Mouse (Mus musculus): ENCODE results near the gene Gm49416.
"Not testable (repeated sequence)": the region's sequence is repeated elsewhere in the genome, so short reads cannot be mapped to it uniquely, and the experiment has no call there.

The Gm49416 gene

GRCm38 (mm10) chr19:8880311-8881033 is 8.3 kb upstream of the Gm49416 start, which contains the start of gene Uqcc3:
Gene Uqcc3, minus strand, starts transcription at chr19:8880923.
- DNase-seq: peak; percentile 84 to 89

DNA sequence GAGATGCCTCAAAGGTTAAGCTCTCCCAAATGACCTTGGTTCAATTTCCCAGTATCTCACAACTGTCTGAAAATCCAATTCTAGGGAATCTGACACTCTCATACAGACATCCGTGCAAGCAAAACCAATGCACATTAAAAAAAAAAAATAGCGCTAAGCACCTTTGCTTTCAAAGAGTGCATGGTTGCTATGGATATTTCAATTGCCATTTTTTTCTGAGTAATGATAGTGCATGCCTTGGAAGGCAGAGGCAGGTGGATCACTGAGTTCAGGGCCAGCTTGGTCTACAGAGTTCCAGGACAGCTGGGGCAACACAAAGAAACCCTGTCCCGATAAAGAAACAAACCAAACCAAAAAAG is 7.7 kb upstream of the Gm49416 start:
- DNase-seq: no peak

DNA sequence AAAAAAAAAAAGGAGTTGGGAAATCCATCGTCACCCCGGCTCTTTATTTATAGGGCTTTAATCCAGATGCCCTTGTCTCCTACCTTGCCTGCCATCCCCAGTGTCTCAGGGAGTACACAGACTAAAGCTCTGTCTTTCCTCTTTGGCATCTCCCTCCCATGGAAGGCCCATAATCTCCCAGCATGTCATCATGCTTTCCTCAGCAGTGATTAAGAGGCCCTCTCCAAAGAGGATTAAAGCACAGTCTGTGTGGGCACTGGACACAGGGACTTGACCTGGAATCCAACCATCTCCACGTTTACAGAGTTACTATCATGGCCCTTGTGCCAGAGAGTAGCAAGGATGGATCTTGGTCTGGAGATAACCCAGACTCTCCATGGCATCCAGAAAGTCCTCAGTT is 5.1 kb upstream of the Gm49416 start, which contains the start of the genes Lbhd1 and Gm49403:
Gene Lbhd1, plus strand, starts transcription at position 117 of the 400 bp plus-strand sequence.
Gene Gm49403, plus strand, starts transcription at position 315 of the 400 bp plus-strand sequence.
- no peak for DNase-seq

GRCm38 (mm10) chr19:8886916-8887584 is 1.7 kb upstream of the Gm49416 start:
- no peak for DNase-seq

- DNase-seq: no peak
Observed at GRCm38 (mm10) chr19:8887585-8888463, 902 bp upstream of the Gm49416 start.

- DNase-seq: peak; percentile 68 to 79
Observed at GRCm38 (mm10) chr19:8892829-8893766, 4.4 kb downstream of the Gm49416 start, which contains the start of gene Ints5. Gene Ints5, plus strand, starts transcription at chr19:8893005.

GRCm38 (mm10) chr19:8895397-8895960 is 6.8 kb downstream of the Gm49416 start:
- no peak for DNase-seq

GRCm38 (mm10) chr19:8896231-8896630 is 7.5 kb downstream of the Gm49416 start:
- not testable (repeated sequence) for DNase-seq

GRCm38 (mm10) chr19:8897211-8897864 is 8.6 kb downstream of the Gm49416 start:
- peak in 1 of 2 experiments; percentile 31 for DNase-seq

DNA sequence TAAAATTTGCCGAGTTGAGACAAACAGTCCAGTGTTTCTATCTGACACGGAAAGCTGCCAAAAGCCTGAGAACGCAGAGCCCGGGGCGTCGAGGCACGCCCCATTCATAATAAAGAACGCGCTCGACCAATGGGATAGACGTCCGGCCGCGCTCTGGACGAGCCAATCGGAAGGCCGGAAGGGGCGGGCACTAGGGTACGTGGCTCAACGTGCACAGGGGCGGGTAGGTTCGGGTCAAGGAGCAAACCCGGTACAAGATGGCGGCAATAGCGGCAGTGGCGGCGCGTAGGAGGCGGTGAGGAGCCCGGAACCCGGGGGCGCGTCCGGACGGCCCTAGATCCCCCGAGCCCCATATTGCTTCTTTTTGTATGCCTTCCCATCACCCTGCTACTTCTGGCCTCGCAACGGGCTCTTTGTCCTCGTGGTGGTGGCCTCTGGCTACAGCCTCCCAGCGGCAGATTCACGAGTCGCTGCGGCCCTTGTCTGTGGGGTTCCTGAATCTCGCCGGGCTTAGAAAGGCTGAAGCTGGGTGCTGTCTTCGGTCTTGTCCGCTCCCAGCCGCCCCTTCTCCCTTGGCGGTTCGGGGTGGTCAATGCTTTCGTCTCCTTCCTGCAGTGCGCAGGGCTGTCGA is 9.3 kb downstream of the Gm49416 start, which contains the start of gene Ganab:
Gene Ganab, plus strand, starts transcription at position 207 of the 631 bp plus-strand sequence.
- peak; percentile 92 to 95 for DNase-seq

DNA sequence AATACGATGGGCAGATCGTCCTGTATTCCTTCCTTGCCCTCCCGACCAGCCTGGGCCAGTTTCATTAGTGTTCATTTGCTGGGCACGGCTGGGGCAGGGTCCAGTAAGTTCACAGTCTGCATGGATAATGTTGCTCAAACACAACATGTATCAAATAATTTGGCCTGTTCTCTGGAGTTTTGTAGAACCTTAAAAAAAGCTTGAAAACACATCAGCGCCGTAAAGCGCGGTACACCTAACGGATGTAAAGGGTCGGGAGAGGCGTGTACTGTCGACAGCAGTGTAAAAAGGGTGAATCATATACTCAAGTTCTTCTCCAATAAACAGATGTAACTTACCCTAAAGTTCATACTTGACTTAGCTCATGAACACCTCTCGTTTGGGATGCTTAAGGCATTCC is 9.8 kb downstream of the Gm49416 start:
- no peak for DNase-seq

GRCm38 (mm10) chr19:8899079-8899478 is 10.4 kb downstream of the Gm49416 start:
- DNase-seq: no peak

- DNase-seq: no peak
Observed at GRCm38 (mm10) chr19:8903412-8903811, 14.7 kb downstream of the Gm49416 start.

GRCm38 (mm10) chr19:8908531-8908930 is 19.8 kb downstream of the Gm49416 start:
- no peak for DNase-seq

GRCm38 (mm10) chr19:8911810-8912209 is 23.1 kb downstream of the Gm49416 start:
- no peak for DNase-seq

DNA sequence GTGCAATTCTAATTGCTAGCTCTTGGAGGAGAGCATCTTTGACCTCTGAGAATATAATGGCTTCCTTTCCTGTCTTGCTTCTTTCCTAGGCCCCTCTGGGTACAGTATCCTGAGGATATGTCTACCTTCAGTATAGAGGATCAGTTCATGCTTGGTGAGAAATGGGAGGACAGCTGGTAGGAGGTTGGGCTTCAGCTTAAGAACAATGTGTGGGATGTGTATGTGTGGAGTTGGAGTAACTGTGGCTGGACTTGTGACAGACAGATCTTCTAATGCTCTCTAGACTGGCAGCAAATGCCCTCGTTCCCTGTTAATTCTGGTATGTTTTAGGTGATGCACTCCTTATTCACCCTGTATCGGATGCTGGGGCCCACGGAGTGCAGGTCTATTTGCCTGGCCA is 25.5 kb downstream of the Gm49416 start:
- DNase-seq: no peak

GRCm38 (mm10) chr19:8919000-8919399 is 30.3 kb downstream of the Gm49416 start:
- DNase-seq: no peak

DNA sequence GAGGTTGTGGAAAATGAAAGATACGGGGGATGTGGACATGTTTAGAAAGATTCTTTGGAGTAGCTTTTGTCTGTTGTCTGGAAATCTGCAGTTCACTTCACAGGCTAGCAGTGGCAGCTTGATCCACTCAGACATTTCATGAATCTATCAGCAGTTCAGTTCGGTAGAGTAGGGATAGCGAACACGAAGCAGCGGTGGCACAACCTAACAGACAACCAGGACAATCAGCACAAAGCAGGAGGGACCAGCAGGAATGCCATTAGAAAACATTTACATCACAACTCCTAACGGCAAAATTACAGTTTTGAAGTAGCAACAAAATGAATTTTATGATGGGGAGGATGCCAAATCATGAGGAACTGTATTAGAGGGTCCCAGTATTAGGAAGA is 31.0 kb downstream of the Gm49416 start:
- DNase-seq: no peak

DNA sequence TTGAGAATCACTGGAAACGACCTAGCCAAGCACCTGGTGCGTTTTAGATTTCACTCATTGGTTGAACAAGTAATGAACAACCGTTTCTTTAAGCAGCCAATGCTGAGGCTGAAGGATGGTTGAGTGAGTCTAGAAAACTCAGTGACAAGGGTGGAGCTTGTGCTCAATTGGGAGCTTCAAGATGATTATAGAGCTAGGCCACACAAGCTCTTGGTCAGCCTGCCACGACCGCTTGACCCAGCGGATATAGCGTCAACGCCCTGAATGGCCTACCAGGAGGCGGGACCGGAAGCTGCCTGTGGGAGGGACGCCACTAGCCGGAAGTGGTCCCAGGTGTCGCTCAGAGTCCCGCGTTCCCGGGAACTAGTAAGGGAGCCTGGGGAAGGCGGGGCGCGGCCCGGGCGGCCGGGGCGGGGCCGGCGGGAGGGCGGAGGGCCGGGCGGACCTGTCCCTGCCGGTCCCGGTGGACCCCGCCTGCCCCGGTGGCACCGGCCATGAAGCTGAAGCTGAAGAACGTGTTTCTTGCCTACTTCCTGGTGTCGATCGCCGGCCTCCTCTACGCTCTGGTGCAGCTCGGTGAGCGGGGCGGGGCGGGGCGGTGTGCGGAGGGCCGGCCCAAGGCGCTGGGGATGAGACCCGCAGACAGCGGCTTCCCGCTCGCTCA is 31.5 kb downstream of the Gm49416 start, which contains the start of gene B3gat3:
Gene B3gat3, plus strand, starts transcription at position 302 of the 664 bp plus-strand sequence.
- DNase-seq: peak; percentile 78 to 81

DNA sequence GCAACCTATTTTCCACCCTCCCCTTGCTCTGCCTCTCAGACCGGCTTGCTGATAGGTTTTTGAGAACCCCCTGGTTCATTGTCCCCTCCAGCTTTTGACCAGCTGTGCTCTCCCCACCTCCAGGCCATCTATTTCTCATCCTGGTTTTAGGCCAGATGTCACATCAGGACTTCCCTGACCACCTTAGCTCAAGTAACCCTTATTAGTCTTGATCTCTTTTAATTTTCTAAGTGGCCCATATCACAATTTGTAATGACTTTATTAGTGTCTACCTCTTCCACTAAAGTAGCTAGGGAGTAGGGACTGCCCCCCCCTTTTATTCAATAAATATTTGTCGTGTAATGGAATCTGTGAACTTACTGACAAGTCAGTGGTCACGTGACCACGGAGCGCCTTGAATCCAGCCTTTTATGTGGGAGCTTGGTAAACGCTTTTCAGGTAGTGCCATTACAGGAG is 32.1 kb downstream of the Gm49416 start:
- no peak for DNase-seq

Measured in thymus, adult 18-20 months (tissue).